Mouse (Mus musculus) T-helper 2 cell (primary cell): ENCODE data around the gene Tmx1.

Source experiments
- in situ Hi-C: fragments of 300-600 bp; cut with MboI, MseI; formaldehyde crosslinking; loops from one replicate; pipeline ENCODE4 v1.15.1; 2025; ENCODE audit warnings: high pct_unique_total_duplicates

Gene Tmx1

GRCm38 (mm10) chr12:70452726-70453645 lies at the start of gene Tmx1:
Gene Tmx1 (plus strand): TSS chr12:70453095.
- in situ Hi-C loops: loop anchor here (25.0 kb wide), 1 partner anchor 1409 kb away; no protein-coding TSS in a partner anchor

- in situ Hi-C loops: no loop called here
Observed at GRCm38 (mm10) chr12:70404327-70404726, 48.6 kb upstream of the Tmx1 start.

- in situ Hi-C loops: no loop called here
Observed at GRCm38 (mm10) chr12:70408396-70408795, 44.5 kb upstream of the Tmx1 start.

GRCm38 (mm10) chr12:70409600-70409999 lies 43.3 kb upstream of the Tmx1 start:
- in situ Hi-C loops: no loop called here

- in situ Hi-C loops: no loop called here
Observed at GRCm38 (mm10) chr12:70420216-70420615, 32.7 kb upstream of the Tmx1 start.

- in situ Hi-C loops: no loop called here
Observed at GRCm38 (mm10) chr12:70421028-70421427, 31.9 kb upstream of the Tmx1 start.

GRCm38 (mm10) chr12:70422322-70423118 lies 30.4 kb upstream of the Tmx1 start:
- in situ Hi-C loops: no loop called here

- in situ Hi-C loops: no loop called here
Observed at GRCm38 (mm10) chr12:70427885-70428284, 25.0 kb upstream of the Tmx1 start.

- in situ Hi-C loops: loop anchor here (10.0 kb wide), 1 partner anchor 195 kb away; the partner anchor contains the start of gene Pygl
Observed at GRCm38 (mm10) chr12:70429637-70430036, 23.3 kb upstream of the Tmx1 start.

- in situ Hi-C loops: loop anchor here (10.0 kb wide), 1 partner anchor 196 kb away; the partner anchor contains the start of gene Pygl
Observed at GRCm38 (mm10) chr12:70430307-70430950, 22.5 kb upstream of the Tmx1 start.

GRCm38 (mm10) chr12:70431428-70431827 lies 21.5 kb upstream of the Tmx1 start:
- in situ Hi-C loops: loop anchor here (10.0 kb wide), 1 partner anchor 197 kb away; the partner anchor contains the start of gene Pygl

- in situ Hi-C loops: loop anchor here (25.0 kb wide), 1 partner anchor 1412 kb away; no protein-coding TSS in a partner anchor
Observed at GRCm38 (mm10) chr12:70449961-70450360, 2.9 kb upstream of the Tmx1 start.

- in situ Hi-C loops: loop anchor here (25.0 kb wide), 1 partner anchor 1411 kb away; no protein-coding TSS in a partner anchor
Observed at GRCm38 (mm10) chr12:70451533-70451932, 1.4 kb upstream of the Tmx1 start.

GRCm38 (mm10) chr12:70452143-70452542 lies 752 bp upstream of the Tmx1 start:
- in situ Hi-C loops: loop anchor here (25.0 kb wide), 1 partner anchor 1410 kb away; no protein-coding TSS in a partner anchor

- in situ Hi-C loops: loop anchor here (25.0 kb wide), 1 partner anchor 1407 kb away; no protein-coding TSS in a partner anchor
Observed at GRCm38 (mm10) chr12:70455226-70455625, 2.3 kb downstream of the Tmx1 start.

- in situ Hi-C loops: loop anchor here (25.0 kb wide), 1 partner anchor 1403 kb away; no protein-coding TSS in a partner anchor
Observed at GRCm38 (mm10) chr12:70459546-70459945, 6.7 kb downstream of the Tmx1 start.

- in situ Hi-C loops: loop anchor here (25.0 kb wide), 1 partner anchor 1398 kb away; no protein-coding TSS in a partner anchor
Observed at GRCm38 (mm10) chr12:70464016-70464415, 11.1 kb downstream of the Tmx1 start.

GRCm38 (mm10) chr12:70475336-70475735 lies 22.4 kb downstream of the Tmx1 start:
- in situ Hi-C loops: no loop called here

GRCm38 (mm10) chr12:70476884-70477576 lies 24.1 kb downstream of the Tmx1 start:
- in situ Hi-C loops: no loop called here

- in situ Hi-C loops: no loop called here
Observed at GRCm38 (mm10) chr12:70477593-70478287, 24.8 kb downstream of the Tmx1 start.
